Mouse (Mus musculus): Measurements from ENCODE around the gene Clasrp. TPM values are rescaled to one million over a fixed set of nuclear protein-coding genes. Genes with fewer than 3 reads are reported as not detected.

The Clasrp gene
- 33.4 and 45.5 TPM in 2 replicates for polyA plus RNA-seq (2014; fragmentation: Nextera tagmentation; extraction: Ambion mirVana)

GRCm38 (mm10) chr7:19603849-19604605 lies at the start of gene Clasrp:
Gene Clasrp, minus strand, starts transcription at chr7:19604486.
- Histone ChIP-seq H3K4me3 (ENCODE audit: low read depth, low read length) (peak within 1 kb of the TSS; percentile 91), H3K9ac (ENCODE audit: low read depth, low read length) (peak within 1 kb of the TSS; percentile 94), H3K4me1 (replicated peaks; ENCODE audit: control insufficient read depth, insufficient read depth, low read length) (peaks cover 20% of the 10 kb centered on the region), H3K36me3 (ENCODE audit: control insufficient read depth, insufficient read depth, low read length) (peaks cover 14% of the 10 kb centered on the region), H3K27ac (ENCODE audit: low read depth, low read length) (peak within 1 kb of the TSS; percentile 62), H3K27me3 (replicated peaks; ENCODE audit: control insufficient read depth, insufficient read depth, low read length) (no peaks in the 10 kb centered on the region), H3K4me2 (peak within 1 kb of the TSS; percentile 94), H3K9me3 (ENCODE audit: control insufficient read depth, low read length) (no peaks in the 10 kb centered on the region)
- ATAC-seq (replicated peaks; ENCODE audit: low FRiP score) (peak; percentile 93), DNase-seq (ENCODE audit: low spot score) (peak; percentile 95)
- WGBS = 1% methylated on average over 57 of the region's 57 CpGs

- Histone ChIP-seq H3K9ac (ENCODE audit: low read depth, low read length) (no peak overlapping the region), H3K27me3 (replicated peaks; ENCODE audit: control insufficient read depth, insufficient read depth, low read length) (no peaks in the 10 kb centered on the region), H3K9me3 (ENCODE audit: control insufficient read depth, low read length) (no peaks in the 10 kb centered on the region), H3K4me1 (replicated peaks; ENCODE audit: control insufficient read depth, insufficient read depth, low read length) (peaks cover 9% of the 10 kb centered on the region), H3K27ac (ENCODE audit: low read depth, low read length) (no peak overlapping the region), H3K36me3 (ENCODE audit: control insufficient read depth, insufficient read depth, low read length) (peaks cover 26% of the 10 kb centered on the region), H3K4me3 (ENCODE audit: low read depth, low read length) (no peak overlapping the region), H3K4me2 (no peak overlapping the region)
- no peak for ATAC-seq (replicated peaks; ENCODE audit: low FRiP score)
- 91% methylated on average over 2 of the region's 2 CpGs for WGBS
- DNase-seq (ENCODE audit: low spot score) = no peak
Observed at GRCm38 (mm10) chr7:19652614-19653013, 48.3 kb upstream of the Clasrp start.

GRCm38 (mm10) chr7:19651063-19651786 lies 46.9 kb upstream of the Clasrp start:
- peak; percentile 48; the same call in 1 of the 2 replicates for ATAC-seq (replicated peaks; ENCODE audit: low FRiP score)
- Histone ChIP-seq H3K9me3 (ENCODE audit: control insufficient read depth, low read length) (no peaks in the 10 kb centered on the region), H3K9ac (ENCODE audit: low read depth, low read length) (no peak overlapping the region), H3K27me3 (replicated peaks; ENCODE audit: control insufficient read depth, insufficient read depth, low read length) (no peaks in the 10 kb centered on the region), H3K4me1 (replicated peaks; ENCODE audit: control insufficient read depth, insufficient read depth, low read length) (peaks cover 9% of the 10 kb centered on the region), H3K27ac (ENCODE audit: low read depth, low read length) (no peak overlapping the region), H3K4me3 (ENCODE audit: low read depth, low read length) (no peak overlapping the region), H3K36me3 (ENCODE audit: control insufficient read depth, insufficient read depth, low read length) (peaks cover 30% of the 10 kb centered on the region), H3K4me2 (no peak overlapping the region)
- DNase-seq (ENCODE audit: low spot score) = no peak
- WGBS = 64% methylated on average over 6 of the region's 6 CpGs

GRCm38 (mm10) chr7:19641223-19641622 lies 36.9 kb upstream of the Clasrp start:
- H3K9me3 ChIP-seq (ENCODE audit: control insufficient read depth, low read length) = no peaks in the 10 kb centered on the region
- no peaks in the 10 kb centered on the region for H3K4me1 ChIP-seq (replicated peaks; ENCODE audit: control insufficient read depth, insufficient read depth, low read length)
- no peak overlapping the region for H3K4me3 ChIP-seq (ENCODE audit: low read depth, low read length)
- 98% methylated on average over 4 of the region's 4 CpGs for WGBS
- no peaks in the 10 kb centered on the region for H3K27me3 ChIP-seq (replicated peaks; ENCODE audit: control insufficient read depth, insufficient read depth, low read length)
- no peak overlapping the region for H3K4me2 ChIP-seq
- no peak for DNase-seq (ENCODE audit: low spot score)
- ATAC-seq (replicated peaks; ENCODE audit: low FRiP score) = no peak
- H3K36me3 ChIP-seq (ENCODE audit: control insufficient read depth, insufficient read depth, low read length) = peaks cover 68% of the 10 kb centered on the region
- no peak overlapping the region for H3K27ac ChIP-seq (ENCODE audit: low read depth, low read length)
- no peak overlapping the region for H3K9ac ChIP-seq (ENCODE audit: low read depth, low read length)

GRCm38 (mm10) chr7:19635074-19635827 lies 31.0 kb upstream of the Clasrp start:
- H3K4me1 ChIP-seq (replicated peaks; ENCODE audit: control insufficient read depth, insufficient read depth, low read length) = peaks cover 20% of the 10 kb centered on the region
- no peak overlapping the region for H3K4me2 ChIP-seq
- WGBS = 86% methylated on average over 11 of the region's 11 CpGs
- no peak for DNase-seq (ENCODE audit: low spot score)
- H3K27me3 ChIP-seq (replicated peaks; ENCODE audit: control insufficient read depth, insufficient read depth, low read length) = no peaks in the 10 kb centered on the region
- no peak overlapping the region for H3K27ac ChIP-seq (ENCODE audit: low read depth, low read length)
- no peak overlapping the region for H3K9ac ChIP-seq (ENCODE audit: low read depth, low read length)
- peaks cover 51% of the 10 kb centered on the region for H3K36me3 ChIP-seq (ENCODE audit: control insufficient read depth, insufficient read depth, low read length)
- ATAC-seq (replicated peaks; ENCODE audit: low FRiP score) = no peak
- H3K9me3 ChIP-seq (ENCODE audit: control insufficient read depth, low read length) = no peaks in the 10 kb centered on the region
- no peak overlapping the region for H3K4me3 ChIP-seq (ENCODE audit: low read depth, low read length)

- ATAC-seq (replicated peaks; ENCODE audit: low FRiP score) = no peak
- Histone ChIP-seq H3K9ac (ENCODE audit: low read depth, low read length) (no peak overlapping the region), H3K4me2 (no peak overlapping the region), H3K4me1 (replicated peaks; ENCODE audit: control insufficient read depth, insufficient read depth, low read length) (peaks cover 23% of the 10 kb centered on the region), H3K36me3 (ENCODE audit: control insufficient read depth, insufficient read depth, low read length) (peaks cover 49% of the 10 kb centered on the region), H3K9me3 (ENCODE audit: control insufficient read depth, low read length) (no peaks in the 10 kb centered on the region), H3K27me3 (replicated peaks; ENCODE audit: control insufficient read depth, insufficient read depth, low read length) (no peaks in the 10 kb centered on the region), H3K4me3 (ENCODE audit: low read depth, low read length) (no peak overlapping the region), H3K27ac (ENCODE audit: low read depth, low read length) (no peak overlapping the region)
- WGBS = 96% methylated on average over 2 of the region's 2 CpGs
- DNase-seq (ENCODE audit: low spot score) = no peak
Observed at GRCm38 (mm10) chr7:19634591-19634990, 30.3 kb upstream of the Clasrp start.

GRCm38 (mm10) chr7:19633855-19634254 lies 29.6 kb upstream of the Clasrp start:
- no peaks in the 10 kb centered on the region for H3K9me3 ChIP-seq (ENCODE audit: control insufficient read depth, low read length)
- H3K36me3 ChIP-seq (ENCODE audit: control insufficient read depth, insufficient read depth, low read length) = peaks cover 47% of the 10 kb centered on the region
- no peak for DNase-seq (ENCODE audit: low spot score)
- H3K4me3 ChIP-seq (ENCODE audit: low read depth, low read length) = no peak overlapping the region
- no peak overlapping the region for H3K9ac ChIP-seq (ENCODE audit: low read depth, low read length)
- WGBS = 80% methylated on average over 15 of the region's 15 CpGs
- H3K4me2 ChIP-seq = no peak overlapping the region
- no peak for ATAC-seq (replicated peaks; ENCODE audit: low FRiP score)
- peaks cover 24% of the 10 kb centered on the region for H3K4me1 ChIP-seq (replicated peaks; ENCODE audit: control insufficient read depth, insufficient read depth, low read length)
- H3K27ac ChIP-seq (ENCODE audit: low read depth, low read length) = peak overlapping the region; percentile 72; the same call in 1 of the 2 replicates
- H3K27me3 ChIP-seq (replicated peaks; ENCODE audit: control insufficient read depth, insufficient read depth, low read length) = no peaks in the 10 kb centered on the region

- Histone ChIP-seq H3K36me3 (ENCODE audit: control insufficient read depth, insufficient read depth, low read length) (peaks cover 41% of the 10 kb centered on the region), H3K4me3 (ENCODE audit: low read depth, low read length) (no peak overlapping the region), H3K27me3 (replicated peaks; ENCODE audit: control insufficient read depth, insufficient read depth, low read length) (no peaks in the 10 kb centered on the region), H3K9me3 (ENCODE audit: control insufficient read depth, low read length) (no peaks in the 10 kb centered on the region), H3K4me1 (replicated peaks; ENCODE audit: control insufficient read depth, insufficient read depth, low read length) (peaks cover 24% of the 10 kb centered on the region), H3K4me2 (no peak overlapping the region), H3K9ac (ENCODE audit: low read depth, low read length) (no peak overlapping the region), H3K27ac (ENCODE audit: low read depth, low read length) (peak overlapping the region; percentile 72)
- ATAC-seq (replicated peaks; ENCODE audit: low FRiP score) (no peak), DNase-seq (ENCODE audit: low spot score) (no peak)
- 90% methylated on average over 17 of the region's 17 CpGs for WGBS
Observed at GRCm38 (mm10) chr7:19633197-19633596, 28.9 kb upstream of the Clasrp start.
